Mouse (Mus musculus) thymus, adult 2 months (tissue): ENCODE measurements around the gene Nabp2.

Experiments used
- CTCF ChIP-seq: fragments of 200-500 bp; IDR thresholded peaks from 2 replicates; pipeline ENCODE4 v1.5.1; 2012; ENCODE audit warnings: mild to moderate bottlenecking, control low read depth, low read length, moderate library complexity, borderline replicate concordance; ENCODE audit not compliant: control insufficient read depth, poor library complexity, insufficient read depth; ENCODE audit errors: extremely low read depth
- POLR2A ChIP-seq: fragments of 200-500 bp; IDR thresholded peaks from 2 replicates; pipeline ENCODE4 v1.6.1; 2012; ENCODE audit warnings: mild to moderate bottlenecking, low read length, control low read depth, moderate library complexity; ENCODE audit not compliant: control insufficient read depth, poor library complexity, insufficient read depth; ENCODE audit errors: extremely low read depth

GRCm38 (mm10) chr10:128454471-128454870, 43.2 kb upstream of the Nabp2 start:
- TF ChIP-seq CTCF, result no peak
- TF ChIP-seq POLR2A, result no peak
